Mouse (Mus musculus) urinary bladder, postnatal 4 days (tissue): ENCODE measurements around the gene Actl6a.

ENCODE experiments used
- DNase-seq, 2 experiments: peaks; one replicate each; pipeline ENCODE4 v3.0.0; 2021 to 2022; ENCODE audit warnings: low spot score in 2 of 2

The Actl6a gene

GRCm38 (mm10) chr3:32749820-32750579, 43.9 kb downstream of the Actl6a start:
- DNase-seq, result no peak

- DNase-seq, result no peak
These were observed 48.4 kb downstream of the Actl6a start for GRCm38 (mm10) chr3:32754384-32754915.

DNA sequence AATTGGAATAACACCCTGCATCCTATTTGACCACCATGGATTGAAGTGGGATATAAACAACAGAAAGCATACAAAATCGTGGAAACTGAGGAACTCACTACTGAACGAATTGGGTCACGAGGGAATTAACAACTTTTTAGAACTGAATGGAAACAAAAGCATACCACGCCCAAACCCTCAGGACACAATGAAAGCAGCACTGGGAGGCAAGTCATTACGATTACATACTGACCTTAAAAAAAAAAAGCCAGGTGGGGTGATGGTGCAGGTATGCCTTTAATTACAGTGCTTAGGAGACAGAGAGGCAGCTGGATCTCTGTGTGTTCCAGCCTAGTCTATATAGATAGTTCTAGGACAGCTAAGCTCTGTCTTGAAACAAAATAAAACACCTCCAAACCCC, 53.1 kb downstream of the Actl6a start:
- no peak for DNase-seq

DNA sequence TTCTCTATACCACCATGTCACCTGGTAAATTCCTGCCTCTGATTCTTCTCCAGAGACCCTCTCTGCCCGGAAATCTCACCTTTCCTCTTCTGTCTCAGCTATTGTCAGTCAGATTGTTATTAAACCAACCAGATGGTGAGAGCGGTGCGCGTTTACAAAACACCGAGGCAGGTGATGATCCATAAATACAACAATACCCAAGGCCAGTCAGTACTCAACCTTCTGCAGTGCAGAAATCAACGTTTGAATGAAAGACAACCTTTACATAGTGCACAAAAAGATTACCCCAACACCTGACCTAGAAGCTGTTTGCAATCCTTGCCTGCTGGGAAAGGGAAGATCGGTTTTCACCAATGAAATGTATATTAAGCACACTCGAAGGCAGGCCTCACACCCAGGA, 56.9 kb downstream of the Actl6a start:
- DNase-seq, result no peak

DNA sequence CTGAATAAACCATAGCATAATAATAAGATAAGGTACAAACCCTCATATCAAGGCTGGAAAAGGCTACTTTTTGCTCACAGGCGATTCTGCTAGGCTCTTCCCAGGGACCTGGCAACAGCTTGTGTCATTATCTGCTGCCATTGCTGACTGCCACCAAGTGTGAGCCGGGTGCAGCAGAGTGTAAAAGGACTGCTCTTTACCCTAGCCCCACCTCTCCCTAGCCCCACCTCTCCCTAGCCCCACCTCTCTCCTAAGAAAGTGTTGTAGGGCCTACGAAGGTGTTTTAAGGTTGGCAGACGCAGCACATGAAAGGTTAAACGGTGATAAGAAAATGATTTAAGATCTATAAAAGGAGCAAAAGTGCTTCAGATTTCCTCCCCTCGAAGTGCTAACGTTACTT, 57.8 kb downstream of the Actl6a start:
- no peak for DNase-seq

DNA sequence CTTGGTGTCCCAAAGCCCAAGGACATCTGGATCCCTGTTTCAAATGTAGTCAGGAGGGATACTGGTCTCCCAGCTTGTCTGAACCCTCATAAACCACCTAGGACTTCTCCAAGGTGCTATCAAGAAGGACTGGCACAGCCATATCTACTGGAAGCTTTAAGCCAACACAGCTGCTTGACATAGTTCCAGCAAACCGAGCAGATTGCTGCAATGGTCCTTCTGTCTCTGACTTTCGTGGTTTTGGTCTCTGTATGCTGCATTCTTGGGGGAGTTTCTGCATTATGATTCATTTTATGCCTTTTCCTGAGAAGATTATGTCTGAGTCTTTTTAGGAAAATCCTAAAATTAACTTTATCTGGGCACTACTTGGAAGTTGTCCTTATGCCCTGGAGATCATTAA, 64.7 kb downstream of the Actl6a start:
- DNase-seq, result no peak
